Mouse (Mus musculus) CD4-positive, CD25-positive, alpha-beta regulatory T cell (primary cell): ENCODE data around the gene Rab9b. TPM values are rescaled to one million over a fixed set of nuclear protein-coding genes. Genes with fewer than 3 reads are reported as not detected.

ENCODE experiments used
- polyA plus RNA-seq: library from polyadenylated mRNA; unstranded; fragments of 100-300 nt; shearing (Covaris generic); gene quantifications from one replicate; pipeline ENCODE4 v1.2.1, GENCODE M21; 2017

The Rab9b gene
- not detected for polyA plus RNA-seq

DNA sequence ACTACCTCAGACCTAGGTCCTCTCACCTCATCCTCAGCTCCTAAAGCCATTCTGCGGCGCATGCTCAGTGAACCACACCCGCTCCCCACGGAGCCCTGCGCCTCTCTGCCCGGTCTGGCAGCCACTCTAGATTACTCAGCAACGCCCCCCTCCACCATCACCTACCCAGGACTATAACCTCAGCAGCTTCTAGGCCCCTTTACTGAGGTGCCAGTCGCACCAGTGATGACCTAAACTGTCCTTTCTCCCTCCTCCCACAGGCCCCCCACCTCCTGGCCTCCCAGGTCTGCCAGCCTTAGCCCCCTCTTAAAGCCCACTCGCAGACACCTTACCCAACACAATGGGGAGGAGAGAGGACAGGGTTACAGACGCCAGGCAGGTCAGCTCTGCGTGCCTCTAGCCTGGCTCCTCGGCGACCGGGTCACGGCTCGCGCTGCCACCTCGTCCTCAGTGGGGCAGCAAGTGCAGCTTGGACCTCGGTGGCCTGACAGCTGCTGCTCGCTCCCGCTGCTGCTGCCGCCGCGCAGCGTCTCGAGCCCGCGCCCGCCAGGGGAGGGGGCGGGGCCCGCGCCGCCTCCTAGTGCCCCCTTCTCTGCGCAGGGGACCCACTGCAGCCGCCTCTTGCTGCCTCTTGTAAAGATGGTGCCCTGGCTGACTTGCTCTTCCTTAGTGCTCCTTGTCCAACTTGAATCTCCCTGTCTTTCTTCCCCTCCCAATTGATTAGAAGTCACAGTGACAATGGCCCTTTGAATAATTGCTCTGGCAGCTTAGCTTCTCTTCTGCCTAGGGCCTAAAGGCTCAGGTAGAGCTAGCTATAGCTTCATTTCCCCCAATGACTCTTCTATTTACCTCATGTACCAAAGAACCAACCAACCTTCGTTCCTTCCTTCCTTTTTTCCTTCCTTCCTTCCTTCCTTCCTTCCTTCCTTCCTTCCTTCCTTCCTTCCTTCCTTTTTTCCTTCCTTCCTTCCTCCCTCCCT, at the start of gene Rab9b:
Gene Rab9b, minus strand, starts transcription at position 695 of the 980 bp plus-strand sequence.

DNA sequence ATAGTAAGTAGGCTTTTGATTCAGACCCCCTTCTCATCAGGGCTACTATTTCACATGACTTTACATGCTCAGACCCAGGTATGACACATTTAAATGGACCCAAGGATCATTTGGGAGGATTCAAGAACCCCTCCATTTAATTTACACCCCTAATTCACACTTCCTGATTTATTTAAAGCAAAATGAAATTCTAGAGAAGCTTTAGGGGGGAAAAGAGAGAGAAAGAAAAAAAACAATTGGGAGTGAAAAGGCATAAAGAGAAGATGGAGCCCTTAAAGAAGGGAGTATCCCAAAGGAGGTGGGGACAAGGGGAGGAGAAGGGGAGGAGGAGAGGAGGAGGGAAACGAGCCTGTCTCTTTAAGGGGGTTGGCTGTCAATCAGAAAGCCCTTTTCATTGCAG, 46.2 kb downstream of the Rab9b start, which contains the start of gene Plp1:
Gene Plp1, plus strand, starts transcription at position 301 of the 400 bp plus-strand sequence.

Other genes with a start within 250 kb of the Rab9b start
- 0.08 TPM for gene Tceal1, start 160.8 kb downstream of the Rab9b start, polyA plus RNA-seq
- gene Morf4l2, start 125.1 kb downstream of the Rab9b start, polyA plus RNA-seq, result 88.5 TPM
- gene Glra4, start 88.6 kb downstream of the Rab9b start, polyA plus RNA-seq, result 0.10 TPM
- 2.2 TPM for gene Plp1, start 46.1 kb downstream of the Rab9b start, polyA plus RNA-seq
- not detected for gene H2bfm, start 58.6 kb upstream of the Rab9b start, polyA plus RNA-seq
- 59.4 TPM for gene Tmsb15b2, start 106.7 kb upstream of the Rab9b start, polyA plus RNA-seq
- gene Tmsb15l, start 108.1 kb upstream of the Rab9b start, polyA plus RNA-seq, result 3.6 TPM
- gene Tmsb15b1, start 108.1 kb upstream of the Rab9b start, polyA plus RNA-seq, result 21.6 TPM
- 25.2 TPM for gene Zcchc18, start 124.4 kb upstream of the Rab9b start, polyA plus RNA-seq
- 12.3 TPM for gene Slc25a53, start 169.5 kb upstream of the Rab9b start, polyA plus RNA-seq
- gene Fam199x, start 180.8 kb upstream of the Rab9b start, polyA plus RNA-seq, result 6.3 TPM